In the genomic region with DNA sequence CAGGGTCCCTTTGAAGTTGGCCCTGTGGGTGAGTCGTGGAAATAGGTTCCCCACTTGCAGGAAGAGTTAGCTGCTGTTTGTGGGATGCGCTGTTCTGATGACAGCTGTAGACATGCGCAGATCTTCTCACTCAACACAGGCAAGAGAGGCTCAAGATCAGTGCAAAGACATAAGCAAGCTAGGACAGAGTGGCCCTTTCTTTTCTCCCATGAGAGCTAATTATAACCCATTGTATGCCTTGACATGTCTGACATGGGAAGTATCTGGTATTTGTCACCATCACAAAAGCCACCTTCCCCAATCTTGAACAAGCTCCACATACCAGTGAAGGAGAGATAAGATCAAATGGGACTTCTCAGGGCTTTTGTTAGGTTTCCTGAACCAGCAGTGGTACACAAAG, we compare ENCODE assay signal across 21 mouse cellular contexts.
"Had no signal": no experiment of that assay in that cellular context is flagged by ENCODE, and none has a peak within 500 bp of the region (broad histone marks: within the 10 kb centered on the region; RNA-seq: fewer than 3 reads in every experiment).

No protein-coding gene starts in this region.

- H3K27ac ChIP-seq: limb, embryonic 12.5 days; limb, embryonic 15.5 days; liver, embryonic 14.5 days; macrophage; midbrain, embryonic 12.5 days; midbrain, embryonic 15.5 days; neural tube, embryonic 12.5 days; neural tube, embryonic 15.5 days; stomach, postnatal 0 days had no signal

- H3K27me3 ChIP-seq: limb, embryonic 12.5 days; limb, embryonic 15.5 days; midbrain, embryonic 12.5 days; midbrain, embryonic 15.5 days; neural tube, embryonic 12.5 days; neural tube, embryonic 15.5 days had no signal

- ATAC-seq: liver, postnatal 0 days; lung, postnatal 0 days; midbrain, embryonic 15.5 days had no signal

- H3K36me3 ChIP-seq: limb, embryonic 12.5 days; limb, embryonic 15.5 days; midbrain, embryonic 12.5 days; midbrain, embryonic 15.5 days; neural tube, embryonic 12.5 days; neural tube, embryonic 15.5 days had no signal

- H3K4me2 ChIP-seq: limb, embryonic 12.5 days; limb, embryonic 15.5 days; liver, embryonic 11.5 days; lung, embryonic 14.5 days; midbrain, embryonic 12.5 days; midbrain, embryonic 15.5 days; neural tube, embryonic 12.5 days; neural tube, embryonic 15.5 days had no signal

- DNase-seq: kidney, postnatal 14 days; kidney, postnatal 4 days; liver, postnatal 0 days; lung, embryonic 14.5 days; right cerebral cortex, adult 18-20 months; right cerebral cortex, postnatal 14 days; right cerebral cortex, postnatal 4 days; thymus, adult 2 months; thymus, postnatal 14 days; thymus, postnatal 4 days had no signal

- H3K9me3 ChIP-seq: limb, embryonic 12.5 days; limb, embryonic 15.5 days; midbrain, embryonic 12.5 days; midbrain, embryonic 15.5 days; neural tube, embryonic 12.5 days; neural tube, embryonic 15.5 days had no signal

- H3K4me1 ChIP-seq: limb, embryonic 12.5 days; midbrain, embryonic 12.5 days; midbrain, embryonic 15.5 days; neural tube, embryonic 12.5 days had no signal

- H3K4me3 ChIP-seq: limb, embryonic 12.5 days; limb, embryonic 15.5 days; midbrain, embryonic 12.5 days; midbrain, embryonic 15.5 days; neural tube, embryonic 12.5 days; neural tube, embryonic 15.5 days had no signal

- H3K9ac ChIP-seq: limb, embryonic 12.5 days; limb, embryonic 15.5 days; liver, embryonic 14.5 days; liver, postnatal 0 days; lung, embryonic 14.5 days; midbrain, embryonic 12.5 days; midbrain, embryonic 15.5 days; neural tube, embryonic 12.5 days; neural tube, embryonic 15.5 days had no signal
